Mouse (Mus musculus) lung, postnatal 4 days (tissue): Measurements from ENCODE around the gene Rabl6.
A peak's percentile ranks its signal among the peaks of the same experiment; 100 is the strongest.

Experiments
- DNase-seq, 2 experiments: peaks; one replicate each; pipeline ENCODE4 v3.0.0; 2021

The Rabl6 gene

GRCm38 (mm10) chr2:25591863-25592262 is 16.5 kb downstream of the Rabl6 start:
- peak in 1 of 2 experiments; percentile 39 for DNase-seq

GRCm38 (mm10) chr2:25588227-25588907 is 20.0 kb downstream of the Rabl6 start:
- DNase-seq, result no peak

GRCm38 (mm10) chr2:25587290-25587689 is 21.0 kb downstream of the Rabl6 start:
- DNase-seq, result no peak

GRCm38 (mm10) chr2:25585601-25586000 is 22.7 kb downstream of the Rabl6 start:
- no peak for DNase-seq

GRCm38 (mm10) chr2:25584856-25585255 is 23.5 kb downstream of the Rabl6 start:
- no peak for DNase-seq

- no peak for DNase-seq
Observed at GRCm38 (mm10) chr2:25584152-25584551, 24.2 kb downstream of the Rabl6 start.

GRCm38 (mm10) chr2:25583571-25583970 is 24.8 kb downstream of the Rabl6 start:
- no peak for DNase-seq

- DNase-seq, result no peak
Observed at GRCm38 (mm10) chr2:25583120-25583481, 25.2 kb downstream of the Rabl6 start.

GRCm38 (mm10) chr2:25582466-25583119 is 25.7 kb downstream of the Rabl6 start:
- DNase-seq, result no peak

- no peak for DNase-seq
Observed at GRCm38 (mm10) chr2:25581901-25582301, 26.4 kb downstream of the Rabl6 start.

GRCm38 (mm10) chr2:25581294-25581864 is 26.9 kb downstream of the Rabl6 start, which contains the start of gene Ajm1:
TSS of gene Ajm1 (minus strand) at chr2:25581757.
- DNase-seq, result peak; percentile 71 to 78

- no peak for DNase-seq
Observed at GRCm38 (mm10) chr2:25580621-25581101, 27.7 kb downstream of the Rabl6 start.

GRCm38 (mm10) chr2:25579737-25580460 is 28.4 kb downstream of the Rabl6 start:
- DNase-seq, result peak in 1 of 2 experiments; percentile 49

GRCm38 (mm10) chr2:25578796-25579736 is 29.3 kb downstream of the Rabl6 start:
- DNase-seq, result no peak

GRCm38 (mm10) chr2:25577951-25578795 is 30.1 kb downstream of the Rabl6 start:
- peak in 1 of 2 experiments; percentile 42 for DNase-seq

- DNase-seq, result no peak
Observed at GRCm38 (mm10) chr2:25576965-25577891, 31.1 kb downstream of the Rabl6 start.

- DNase-seq, result no peak
Observed at GRCm38 (mm10) chr2:25576028-25576850, 32.1 kb downstream of the Rabl6 start.

GRCm38 (mm10) chr2:25575432-25576027 is 32.8 kb downstream of the Rabl6 start:
- peak; percentile 63 to 77 for DNase-seq
